ENCODE assay signal across 9 mouse cellular contexts in the genomic region with DNA sequence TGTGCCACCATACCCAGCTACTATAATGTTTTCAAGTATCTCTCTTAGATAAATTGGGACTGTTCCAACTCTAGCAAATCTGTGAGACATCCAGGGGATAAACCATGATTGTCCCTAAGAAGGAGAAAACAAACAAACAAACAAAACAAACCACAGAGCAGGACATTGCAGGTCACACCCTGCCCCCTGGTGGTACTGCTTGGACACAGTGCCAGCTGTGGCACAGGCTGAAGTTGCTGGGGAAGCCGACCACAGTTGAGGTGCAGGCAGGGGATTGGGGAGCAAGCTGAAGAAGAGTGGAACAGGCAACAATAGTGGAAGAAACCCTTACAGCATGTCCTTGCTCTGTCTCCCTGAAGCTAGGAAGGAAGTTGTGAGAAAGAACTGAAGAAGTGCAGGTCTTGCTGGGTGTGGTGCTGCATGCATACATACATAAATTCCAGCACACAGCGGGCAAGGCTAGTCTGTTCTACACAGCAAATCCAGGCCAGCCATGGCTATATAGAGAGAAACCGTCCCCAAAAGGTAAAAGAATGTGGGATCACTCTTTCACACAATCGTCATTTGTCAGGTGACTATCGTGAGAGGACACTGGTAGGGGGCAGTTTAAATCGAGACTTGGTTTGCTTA. TPM values are rescaled to one million over a fixed set of nuclear protein-coding genes. Genes with fewer than 3 reads are reported as not detected.
DNase-seq lines count a peak whose midpoint lies in the region; ATAC-seq and TF ChIP-seq lines count a peak whose summit lies in the region.
"Had no signal": no experiment of that assay in that cellular context is flagged by ENCODE, and none has a peak within 500 bp of the region (broad histone marks: within the 10 kb centered on the region; RNA-seq: fewer than 3 reads in every experiment).

No protein-coding gene starts in this region.

- peak; percentile 55 for TF ChIP-seq RAD21 in CH12.LX (IDR thresholded peaks at IDR 0.05; ENCODE audit: low read depth, low read length)

- no peak for TF ChIP-seq EP300 in CH12.LX (IDR thresholded peaks at IDR 0.05; ENCODE audit: low read length)

- dilution Hi-C loops in CH12.LX (cut with MboI; ENCODE audit: extremely low pct_ligation_motif_present, extremely low pct_unique_long_range_greater_than_20kb, low sequenced_read_pairs) = no loop called here

- H3K36me3 ChIP-seq in intestine, embryonic 14.5 days (ENCODE audit: control insufficient read depth, insufficient read depth, low read length) = no peaks in the 10 kb centered on the region
- no peaks in the 10 kb centered on the region for H3K36me3 ChIP-seq in intestine, embryonic 15.5 days
- H3K36me3 ChIP-seq in CH12.LX (replicated peaks in 1 of 2; ENCODE audit: control insufficient read depth in 1 of 2, insufficient read depth in 1 of 2, low read length in 1 of 2) = peaks cover 0 to 2% of the 10 kb centered on the region in 2 experiments

- ATAC-seq in intestine, embryonic 14.5 days (replicated peaks; ENCODE audit: low FRiP score, low TSS enrichment, low read depth) = no peak
- no peak for ATAC-seq in intestine, embryonic 15.5 days
- ATAC-seq in megakaryocyte, adult 5-6 weeks (ENCODE audit: poor library complexity, severe bottlenecking) = 0 out of 2 replicates have a peak, but pooled peaks have one; percentile 23

- no peak overlapping the region for H3K4me2 ChIP-seq in intestine, embryonic 14.5 days (ENCODE audit: low read length)
- no peak overlapping the region for H3K4me2 ChIP-seq in intestine, embryonic 15.5 days (replicated peaks)
- no peak overlapping the region for H3K4me2 ChIP-seq in CH12.LX (ENCODE audit: insufficient read depth, low read depth, poor library complexity, severe bottlenecking)

- TF ChIP-seq POLR2A in CH12.LX (IDR thresholded peaks at IDR 0.05; ENCODE audit: low read depth, low read length) = no peak

- H3K27ac ChIP-seq in intestine, embryonic 14.5 days (ENCODE audit: low read depth) = no peak overlapping the region
- H3K27ac ChIP-seq in intestine, embryonic 15.5 days = no peak overlapping the region
- no peak overlapping the region for H3K27ac ChIP-seq in CH12.LX (ENCODE audit: insufficient read depth, low read depth)

- peaks cover 3% of the 10 kb centered on the region for H3K4me1 ChIP-seq in intestine, embryonic 14.5 days (replicated peaks; ENCODE audit: control insufficient read depth, insufficient read depth, low read length)
- H3K4me1 ChIP-seq in intestine, embryonic 15.5 days (replicated peaks) = peaks cover 11% of the 10 kb centered on the region
- H3K4me1 ChIP-seq in CH12.LX (ENCODE audit: control insufficient read depth in 1 of 2, insufficient read depth in 2 of 2) = peaks cover 12 to 15% of the 10 kb centered on the region in 2 experiments

- TF ChIP-seq CTCF in CH12.LX (conservative IDR thresholded peaks at IDR 0.05 in 1 of 2, IDR thresholded peaks at IDR 0.05 in 1 of 2; ENCODE audit: low read depth in 2 of 2, low read length in 2 of 2) = peak; percentile 64 to 82

- H3K4me3 ChIP-seq in intestine, embryonic 14.5 days (ENCODE audit: low read depth, low read length) = no peak overlapping the region
- H3K4me3 ChIP-seq in intestine, embryonic 15.5 days (replicated peaks) = no peak overlapping the region
- no peak overlapping the region for H3K4me3 ChIP-seq in CH12.LX (replicated peaks in 1 of 3; ENCODE audit: low read depth in 2 of 3, low read length in 2 of 3, poor library complexity in 1 of 3)

- in situ Hi-C loops in CH12.LX (cut with MboI; ENCODE audit: low pct_ligation_motif_present, low pct_unique_long_range_greater_than_20kb, low sequenced_read_pairs) = loop anchor here (5.0 to 10.0 kb wide), 2 partner anchors 34 to 261 kb away; no protein-coding TSS in a partner anchor

- H3K9me3 ChIP-seq in intestine, embryonic 14.5 days (ENCODE audit: control insufficient read depth, low read length) = no peaks in the 10 kb centered on the region
- H3K9me3 ChIP-seq in intestine, embryonic 15.5 days = no peaks in the 10 kb centered on the region
- no peaks in the 10 kb centered on the region for H3K9me3 ChIP-seq in CH12.LX (replicated peaks; ENCODE audit: low read length)

- no peaks in the 10 kb centered on the region for H3K27me3 ChIP-seq in intestine, embryonic 14.5 days (replicated peaks; ENCODE audit: control insufficient read depth, insufficient read depth, low read length)
- no peaks in the 10 kb centered on the region for H3K27me3 ChIP-seq in intestine, embryonic 15.5 days (replicated peaks)
- H3K27me3 ChIP-seq in CH12.LX (replicated peaks) = no peaks in the 10 kb centered on the region

- peaks cover 9% of the 10 kb centered on the region for H3K79me2 ChIP-seq in CH12.LX (replicated peaks; ENCODE audit: control insufficient read depth, extremely low read depth, insufficient read depth, poor library complexity, severe bottlenecking)

- DNase-seq in intestine, embryonic 14.5 days (ENCODE audit: low spot score) = peak; percentile 63
- DNase-seq in 416B (ENCODE audit: low read depth) (peak; percentile 44), CH12.LX (ENCODE audit: extremely low read depth) (no peak), MN1 (ENCODE audit: low spot score) (no peak)
- peak; percentile 22 for DNase-seq in embryo, embryonic 9.5 days (ENCODE audit: extremely low spot score)
- no peak for DNase-seq in right cerebral cortex, postnatal 25 days

- no peak overlapping the region for H3K9ac ChIP-seq in intestine, embryonic 14.5 days (ENCODE audit: low read length)
- no peak overlapping the region for H3K9ac ChIP-seq in intestine, embryonic 15.5 days
- H3K9ac ChIP-seq in CH12.LX (ENCODE audit: insufficient read depth, low read depth) = no peak overlapping the region

- 49% methylated on average over 6 of the region's 6 CpGs for WGBS in intestine, embryonic 14.5 days
- WGBS in intestine, embryonic 15.5 days = 44% methylated on average over 6 of the region's 6 CpGs

TF ChIP-seq in CH12.LX, 34 proteins besides CTCF, POLR2A, EP300 and RAD21:
- 0 out of 2 replicates have a peak, but pooled peaks have one; percentile 13 for TF ChIP-seq IRF4 (IDR thresholded peaks at IDR 0.05; ENCODE audit: low read depth, low read length)
- peak; percentile 77 for TF ChIP-seq SMC3 (IDR thresholded peaks at IDR 0.05; ENCODE audit: low read depth, low read length)
- TF ChIP-seq TCF12 (IDR thresholded peaks at IDR 0.05; ENCODE audit: low read depth, low read length) = 0 out of 2 replicates have a peak, but pooled peaks have one; percentile 13
- TF ChIP-seq ZMIZ1 (IDR thresholded peaks at IDR 0.05; ENCODE audit: low read depth, low read length) = no peak
- TF ChIP-seq MEF2A (IDR thresholded peaks at IDR 0.05; ENCODE audit: borderline replicate concordance, low read depth, low read length) = 0 out of 2 replicates have a peak, but pooled peaks have one; percentile 28
- TF ChIP-seq E2F4 (IDR thresholded peaks at IDR 0.05; ENCODE audit: insufficient replicate concordance, low read depth, low read length) = no peak

RNA-seq across cellular contexts. Expression of a gene that starts 3.8 kb away (rescaled TPM):
- polyA plus RNA-seq in intestine, embryonic 14.5 days (2014; fragmentation: Nextera tagmentation; extraction: Ambion mirVana) = 42.8 and 47.4 TPM in 2 replicates
- 48.8 and 50.8 TPM in 2 replicates for polyA plus RNA-seq in intestine, embryonic 15.5 days (2015; fragmentation: Nextera tagmentation; extraction: Ambion mirVana)
- 105 and 286 TPM in 2 replicates for total RNA-seq in CH12.LX (2012; rRNA removed)
- 113 and 120 TPM in 2 replicates for total RNA-seq in CH12.LX (2014; rRNA removed)
- polyA plus RNA-seq in CH12.LX (2012; ENCODE audit: insufficient read length, low read depth) = 144 and 149 TPM in 2 replicates
- total RNA-seq in megakaryocyte, adult 5-6 weeks (2015) = 11.7 and 16.0 TPM in 2 replicates
- 26.3 and 30.3 TPM in 2 replicates for total RNA-seq in megakaryocyte, adult 5-6 weeks (2017)

RNA-seq across cellular contexts. Expression of a gene that starts 11.4 kb away (rescaled TPM):
- not detected in 2 replicates for polyA plus RNA-seq in intestine, embryonic 14.5 days (2014; fragmentation: Nextera tagmentation; extraction: Ambion mirVana)
- polyA plus RNA-seq in intestine, embryonic 15.5 days (2015; fragmentation: Nextera tagmentation; extraction: Ambion mirVana) = not detected in 2 replicates
- total RNA-seq in CH12.LX (2012; rRNA removed) = 0.13 and 0.29 TPM in 2 replicates
- 0.14 and 0.86 TPM in 2 replicates for total RNA-seq in CH12.LX (2014; rRNA removed)
- 0.20 TPM in 1 of 2 replicates, not detected in the other for polyA plus RNA-seq in CH12.LX (2012; ENCODE audit: insufficient read length, low read depth)
- total RNA-seq in megakaryocyte, adult 5-6 weeks (2015) = not detected in 2 replicates
- not detected in 2 replicates for total RNA-seq in megakaryocyte, adult 5-6 weeks (2017)
- polyA plus RNA-seq: stomach, embryonic 14.5 days had no signal

RNA-seq across cellular contexts. Expression of a gene that starts 23.6 kb away (rescaled TPM):
- 70.9 and 71.5 TPM in 2 replicates for polyA plus RNA-seq in intestine, embryonic 14.5 days (2014; fragmentation: Nextera tagmentation; extraction: Ambion mirVana)
- polyA plus RNA-seq in intestine, embryonic 15.5 days (2015; fragmentation: Nextera tagmentation; extraction: Ambion mirVana) = 72.8 and 86.2 TPM in 2 replicates
- total RNA-seq in CH12.LX (2012; rRNA removed) (36.1 and 39.1 TPM in 2 replicates), CH12.LX (2014; rRNA removed) (29.3 and 30.2 TPM in 2 replicates)
- 29.6 and 32.6 TPM in 2 replicates for polyA plus RNA-seq in CH12.LX (2012; ENCODE audit: insufficient read length, low read depth)
- total RNA-seq in megakaryocyte, adult 5-6 weeks (2015) = 41.6 and 47.3 TPM in 2 replicates
- total RNA-seq in megakaryocyte, adult 5-6 weeks (2017) = 43.5 and 107 TPM in 2 replicates

RNA-seq across cellular contexts. Expression of a gene that starts 24.0 kb away (rescaled TPM):
- polyA plus RNA-seq in intestine, embryonic 14.5 days (2014; fragmentation: Nextera tagmentation; extraction: Ambion mirVana) = 0.64 and 0.81 TPM in 2 replicates
- 2.2 and 2.4 TPM in 2 replicates for polyA plus RNA-seq in intestine, embryonic 15.5 days (2015; fragmentation: Nextera tagmentation; extraction: Ambion mirVana)
- total RNA-seq in CH12.LX (2012; rRNA removed) (0.34 and 0.63 TPM in 2 replicates), CH12.LX (2014; rRNA removed) (not detected in 2 replicates)
- polyA plus RNA-seq in CH12.LX (2012; ENCODE audit: insufficient read length, low read depth) = 0.93 and 1.4 TPM in 2 replicates
- 2.1 and 4.1 TPM in 2 replicates for total RNA-seq in megakaryocyte, adult 5-6 weeks (2015)
- total RNA-seq in megakaryocyte, adult 5-6 weeks (2017) = 2.6 and 9.3 TPM in 2 replicates

RNA-seq across cellular contexts. Expression of a gene that starts 26.0 kb away (rescaled TPM):
- 0.37 and 0.48 TPM in 2 replicates for polyA plus RNA-seq in intestine, embryonic 14.5 days (2014; fragmentation: Nextera tagmentation; extraction: Ambion mirVana)
- 0.25 and 0.40 TPM in 2 replicates for polyA plus RNA-seq in intestine, embryonic 15.5 days (2015; fragmentation: Nextera tagmentation; extraction: Ambion mirVana)
- not detected in 2 replicates for total RNA-seq in CH12.LX (2012; rRNA removed)
- not detected in 2 replicates for total RNA-seq in CH12.LX (2014; rRNA removed)
- polyA plus RNA-seq in CH12.LX (2012; ENCODE audit: insufficient read length, low read depth) = not detected in 2 replicates
- total RNA-seq in megakaryocyte, adult 5-6 weeks (2015) = not detected in 2 replicates
- total RNA-seq in megakaryocyte, adult 5-6 weeks (2017) = not detected in 2 replicates

Comparison
In these comparisons a context has a peak if more than half of its experiments do, and no peak if none do; other contexts are left out.
1. DNase-seq: peak in intestine, embryonic 14.5 days (single experiment), 416B (single experiment) and embryo, embryonic 9.5 days (single experiment); none in CH12.LX (single experiment), MN1 (single experiment) and right cerebral cortex, postnatal 25 days (single experiment).